Mouse (Mus musculus) embryonic facial prominence, embryonic 12.5 days (tissue): ENCODE results near the gene Znfx1. TPM values are rescaled to one million over a fixed set of nuclear protein-coding genes. Genes with fewer than 3 reads are reported as not detected.

Experiments used
- ATAC-seq: fragments of 200-750 bp; cut with Nextera tagmentation; 2 replicates; pipeline ENCODE4 v1.8.0; 2017; ENCODE audit not compliant: insufficient number of reproducible peaks, insufficient read depth, low FRiP score, low TSS enrichment
- H3K27ac ChIP-seq: fragments of 300-500 bp; sonication (generic); 2 replicates; pipeline ENCODE4 v1.5.1; 2016; ENCODE audit warnings: mild to moderate bottlenecking
- H3K27me3 ChIP-seq: fragments of 300-500 bp; sonication (generic); 2 replicates; pipeline ENCODE4 v1.6.1; 2016; ENCODE audit warnings: mild to moderate bottlenecking, moderate library complexity
- H3K36me3 ChIP-seq: fragments of 300-500 bp; sonication (generic); 2 replicates; pipeline ENCODE4 v1.6.1; 2016; ENCODE audit warnings: mild to moderate bottlenecking
- H3K4me1 ChIP-seq: fragments of 300-500 bp; sonication (generic); 2 replicates; pipeline ENCODE4 v1.6.1; 2016
- H3K4me2 ChIP-seq: fragments of 300-500 bp; sonication (generic); replicated peaks from 2 replicates; pipeline ENCODE4 v1.6.1; 2016; ENCODE audit warnings: mild to moderate bottlenecking, moderate library complexity
- H3K4me3 ChIP-seq: fragments of 300-500 bp; sonication (generic); 2 replicates; pipeline ENCODE4 v1.5.1; 2016; ENCODE audit warnings: mild to moderate bottlenecking
- H3K9ac ChIP-seq: fragments of 300-500 bp; sonication (generic); 2 replicates; pipeline ENCODE4 v1.6.1; 2016; ENCODE audit warnings: mild to moderate bottlenecking, moderate library complexity
- H3K9me3 ChIP-seq: fragments of 300-500 bp; sonication (generic); 2 replicates; pipeline ENCODE4 v1.6.1; 2016; ENCODE audit warnings: mild to moderate bottlenecking, moderate library complexity
- WGBS: fragments of 180-500 bp; shearing (Covaris S2); methylation state at CpG from one replicate; pipeline ENCODE4 v1.1.7; 2016; 5-methylcytosine and 5-hydroxymethylcytosine counted together
- polyA plus RNA-seq: library from polyadenylated mRNA; unstranded; fragments of >200 nt; fragmentation: Nextera tagmentation; extraction: Ambion mirVana; gene quantifications from 2 replicates; pipeline ENCODE4 v1.2.1, GENCODE M21; 2016

The Znfx1 gene
- polyA plus RNA-seq, 1 experiment from 2014 or later: 7.6 TPM

DNA sequence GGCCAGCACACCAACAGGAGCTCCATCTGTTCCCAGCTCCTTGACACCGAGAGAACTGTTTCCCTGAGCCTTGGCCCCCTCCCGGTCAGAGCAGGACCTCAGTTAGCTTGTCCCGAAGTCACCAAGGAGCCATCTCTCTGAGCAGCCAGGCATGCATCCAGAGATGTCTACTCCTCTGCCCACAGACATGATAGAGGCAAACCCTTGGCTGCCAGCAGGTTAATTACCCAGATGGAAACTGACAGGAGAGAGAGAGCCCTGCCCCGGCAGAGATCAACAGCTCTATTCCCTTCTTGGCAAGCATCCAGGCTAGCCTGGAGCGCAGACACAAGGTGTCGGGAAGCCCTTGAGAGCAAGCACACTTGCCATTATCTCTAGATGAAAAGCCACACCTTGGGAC lies 7.5 kb upstream of the Znfx1 start:
- H3K4me3 ChIP-seq: no peak overlapping the region
- WGBS: 78% methylated on average over 6 of the region's 6 CpGs
- no peaks in the 10 kb centered on the region for H3K9me3 ChIP-seq
- H3K4me1 ChIP-seq: peaks cover 7% of the 10 kb centered on the region; the same call in 1 of the 2 replicates
- H3K27ac ChIP-seq: no peak overlapping the region
- no peaks in the 10 kb centered on the region for H3K27me3 ChIP-seq
- no peak overlapping the region for H3K4me2 ChIP-seq
- no peak for ATAC-seq
- H3K36me3 ChIP-seq: peaks cover 12% of the 10 kb centered on the region
- H3K9ac ChIP-seq: no peak overlapping the region

DNA sequence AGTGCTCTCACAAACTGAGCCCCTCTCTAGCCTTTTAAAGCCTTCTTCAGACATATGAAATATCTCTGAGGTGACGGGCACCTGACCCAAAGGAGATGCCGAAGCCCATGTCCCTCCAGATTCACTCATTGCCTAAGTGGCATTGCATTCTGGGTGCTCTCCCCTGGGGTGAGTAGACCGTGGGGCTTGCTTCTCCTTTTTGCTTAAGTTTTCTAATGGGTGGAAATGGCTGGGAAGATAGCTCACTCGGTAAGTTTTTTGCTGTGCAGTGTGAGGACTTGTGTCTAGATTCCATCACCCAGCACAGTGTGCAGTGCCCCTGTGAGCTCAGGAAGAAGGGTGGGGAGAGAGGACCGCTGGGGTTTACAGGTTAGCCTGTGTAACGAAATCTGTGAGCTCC lies 4.8 kb upstream of the Znfx1 start:
- Histone ChIP-seq H3K36me3 (peaks cover 21% of the 10 kb centered on the region), H3K27ac (0 out of 2 replicates have a peak overlapping the region, but pooled peaks have one; percentile 23), H3K9me3 (no peaks in the 10 kb centered on the region), H3K4me3 (no peak overlapping the region), H3K9ac (no peak overlapping the region), H3K4me1 (peaks cover 16% of the 10 kb centered on the region), H3K27me3 (no peaks in the 10 kb centered on the region), H3K4me2 (no peak overlapping the region)
- WGBS: 56% methylated on average over 6 of the region's 6 CpGs
- no peak for ATAC-seq

DNA sequence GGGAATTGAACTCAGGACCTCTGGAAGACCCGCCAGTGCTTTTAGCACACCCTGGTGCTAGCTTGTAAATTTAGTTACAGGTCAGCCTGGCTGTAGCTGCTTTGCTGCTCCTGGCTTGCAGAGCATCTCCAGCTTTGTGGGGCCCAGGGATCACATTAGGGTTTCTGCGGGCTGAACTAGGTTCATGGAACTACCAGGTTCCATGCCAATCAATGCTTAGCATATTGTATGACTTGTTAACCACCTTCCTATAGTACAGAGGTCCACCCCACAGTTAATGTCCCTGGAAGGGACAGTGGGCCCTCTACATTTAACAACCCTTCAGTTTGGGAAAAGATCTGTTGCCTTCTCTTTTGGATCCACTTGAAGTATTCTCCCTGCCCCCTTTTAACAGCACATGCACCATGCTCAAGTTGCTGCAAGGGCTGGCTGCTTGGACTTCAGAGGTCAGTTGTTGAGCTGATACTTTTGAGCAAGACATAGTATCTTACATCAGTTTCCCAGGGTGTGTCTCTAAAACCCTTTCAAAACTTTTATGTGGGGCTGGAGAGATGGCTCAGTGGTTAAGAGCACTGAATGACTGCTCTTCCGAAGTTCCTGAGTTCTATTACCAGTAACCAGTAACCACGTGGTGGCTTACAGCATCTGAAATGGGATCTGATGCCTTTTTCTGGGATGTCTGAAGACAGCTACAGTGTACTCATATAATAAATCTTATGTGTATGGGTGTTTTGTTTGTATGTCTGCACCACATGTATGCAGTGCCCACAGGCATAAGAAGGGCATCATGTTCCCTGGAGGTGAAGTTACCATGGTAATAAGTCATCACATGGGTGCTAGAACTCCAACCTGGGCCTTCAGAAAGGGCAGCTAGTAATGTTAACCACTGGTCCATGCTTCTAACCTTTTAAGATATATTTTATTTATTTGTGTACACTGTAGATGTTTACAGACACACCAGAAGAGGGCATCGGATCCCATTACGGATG lies 4.0 kb upstream of the Znfx1 start:
- peaks cover 17% of the 10 kb centered on the region for H3K4me1 ChIP-seq
- ATAC-seq: no peak
- no peaks in the 10 kb centered on the region for H3K9me3 ChIP-seq
- no peaks in the 10 kb centered on the region for H3K27me3 ChIP-seq
- H3K4me3 ChIP-seq: no peak overlapping the region
- WGBS: 33% methylated on average over 6 of the region's 6 CpGs
- H3K27ac ChIP-seq: no peak overlapping the region
- no peak overlapping the region for H3K9ac ChIP-seq
- peaks cover 21% of the 10 kb centered on the region for H3K36me3 ChIP-seq
- no peak overlapping the region for H3K4me2 ChIP-seq

DNA sequence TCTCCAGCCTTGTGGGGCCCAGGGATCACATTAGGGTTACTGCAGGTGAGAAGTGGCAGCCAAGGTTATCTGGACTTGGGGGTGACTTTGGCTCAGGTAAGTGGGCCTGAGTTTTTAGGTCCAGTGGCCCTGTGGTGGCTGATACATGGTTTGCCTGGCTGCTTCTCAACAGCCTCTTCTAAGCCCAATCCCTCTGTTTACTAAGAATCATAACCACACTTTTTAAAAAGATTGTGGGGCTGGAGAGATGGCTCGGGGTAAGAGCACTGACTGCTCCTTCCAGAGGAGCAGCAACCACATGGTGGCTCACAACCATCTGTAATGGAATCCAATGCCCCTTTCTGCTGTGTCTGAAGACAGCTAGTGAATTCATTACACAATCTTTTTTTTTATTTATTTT lies 3.2 kb upstream of the Znfx1 start:
- Histone ChIP-seq H3K9ac (no peak overlapping the region), H3K27ac (peak overlapping the region; percentile 64; the same call in 1 of the 2 replicates), H3K36me3 (peaks cover 21% of the 10 kb centered on the region), H3K4me1 (peaks cover 24% of the 10 kb centered on the region), H3K9me3 (no peaks in the 10 kb centered on the region), H3K4me3 (no peak overlapping the region), H3K4me2 (no peak overlapping the region), H3K27me3 (no peaks in the 10 kb centered on the region)
- no peak for ATAC-seq
- 45% methylated on average over 1 of the region's 1 CpGs for WGBS

DNA sequence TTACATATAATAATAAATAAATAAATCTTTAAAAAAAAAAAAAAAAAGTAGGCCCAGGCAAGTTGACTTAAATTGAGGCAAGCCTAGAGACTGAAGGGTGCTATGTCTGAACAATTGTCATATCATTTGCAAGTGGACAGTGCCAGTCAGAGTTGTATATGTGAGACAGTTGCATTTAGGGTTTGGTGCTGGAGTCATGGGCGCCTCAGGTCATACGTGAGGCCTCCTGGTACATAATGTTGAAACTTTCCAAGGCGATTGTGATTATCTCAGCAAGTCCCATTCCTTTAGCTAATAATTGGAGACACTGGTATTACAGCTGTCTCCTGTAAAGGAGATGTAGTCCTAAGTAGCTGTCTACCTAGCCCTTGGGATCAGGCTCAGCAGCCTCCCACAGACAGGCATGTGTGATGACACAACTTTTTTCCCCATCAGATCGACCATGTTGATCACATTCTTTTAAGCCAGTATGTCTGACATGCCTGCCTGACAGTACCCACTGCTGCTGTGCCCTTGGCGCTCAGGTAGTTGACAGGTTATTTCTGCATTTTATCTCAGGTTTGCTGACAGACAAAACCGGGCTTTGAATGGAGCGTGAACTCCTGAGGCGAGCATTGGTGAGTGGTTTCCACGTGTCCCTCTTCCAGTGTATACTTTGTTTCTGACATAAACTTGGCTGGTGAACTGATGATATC lies 1.9 kb upstream of the Znfx1 start:
- no peaks in the 10 kb centered on the region for H3K27me3 ChIP-seq
- 27% methylated on average over 9 of the region's 9 CpGs for WGBS
- H3K4me1 ChIP-seq: peaks cover 28% of the 10 kb centered on the region
- no peaks in the 10 kb centered on the region for H3K9me3 ChIP-seq
- no peak for ATAC-seq
- peak overlapping the region; percentile 79 for H3K4me2 ChIP-seq
- H3K36me3 ChIP-seq: peaks cover 22% of the 10 kb centered on the region
- peak overlapping the region; percentile 64 for H3K27ac ChIP-seq
- H3K4me3 ChIP-seq: peak overlapping the region; percentile 86
- peak overlapping the region; percentile 89 for H3K9ac ChIP-seq

DNA sequence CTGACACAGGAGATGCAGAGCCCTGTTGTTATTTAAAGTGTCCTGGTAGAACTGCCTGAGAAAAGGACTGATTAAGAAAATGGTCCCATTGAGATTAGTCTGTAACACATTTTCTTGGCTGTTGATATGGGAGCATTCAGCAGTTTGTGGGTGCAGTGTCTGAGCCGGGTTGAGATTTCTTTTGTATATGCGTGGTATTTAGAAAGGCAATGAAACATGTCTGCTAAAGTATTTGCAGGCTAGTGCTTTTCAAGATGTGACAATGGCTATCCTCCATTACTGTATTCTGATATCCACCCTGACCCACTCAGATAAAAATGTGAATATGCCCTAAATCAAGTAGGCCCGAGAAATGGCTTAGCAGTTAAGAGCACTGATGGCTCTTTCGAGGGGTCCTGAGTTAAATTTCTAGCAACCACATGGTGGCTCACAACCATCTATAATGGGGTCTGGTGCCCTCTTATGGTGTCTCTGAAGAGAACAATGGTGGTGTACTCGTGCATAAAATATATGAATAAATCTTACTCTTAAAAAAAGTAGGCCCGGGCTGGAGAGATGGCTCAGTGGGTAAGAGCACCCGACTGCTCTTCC lies 1.2 kb upstream of the Znfx1 start:
- 2% methylated on average over 7 of the region's 7 CpGs for WGBS
- peaks cover 33% of the 10 kb centered on the region for H3K4me1 ChIP-seq
- peak overlapping the region; percentile 79 for H3K4me2 ChIP-seq
- H3K4me3 ChIP-seq: peak overlapping the region; percentile 86
- no peaks in the 10 kb centered on the region for H3K27me3 ChIP-seq
- peak overlapping the region; percentile 89 for H3K9ac ChIP-seq
- peak overlapping the region; percentile 86 for H3K27ac ChIP-seq
- H3K36me3 ChIP-seq: peaks cover 28% of the 10 kb centered on the region
- no peaks in the 10 kb centered on the region for H3K9me3 ChIP-seq
- ATAC-seq: no peak

DNA sequence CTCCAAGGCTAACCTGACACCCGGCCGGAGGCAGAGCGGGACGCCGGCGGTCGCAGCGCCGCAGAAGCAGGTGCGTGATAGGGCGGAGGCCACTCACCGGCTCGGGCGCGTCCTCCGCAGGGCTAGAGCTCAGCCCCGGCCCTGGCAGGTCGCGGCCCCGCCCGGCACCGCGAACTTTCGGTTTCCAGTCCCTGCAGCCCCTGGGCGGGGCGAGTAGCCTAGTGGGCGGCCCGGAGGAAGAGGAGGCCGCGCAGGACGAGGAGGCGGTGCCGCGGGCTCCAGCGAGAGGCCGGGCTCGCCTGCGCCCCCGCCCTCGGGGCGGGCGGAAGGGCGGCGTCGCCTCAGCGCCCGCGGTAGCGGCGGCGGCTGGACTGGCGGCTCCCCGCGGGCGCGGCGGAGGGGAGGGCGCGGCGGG lies 311 bp downstream of the Znfx1 start:
- under 1% methylated on average over 48 of the region's 60 CpGs for WGBS
- peak; percentile 82 for ATAC-seq
- Histone ChIP-seq H3K9me3 (no peaks in the 10 kb centered on the region), H3K4me2 (peak overlapping the region; percentile 79), H3K27me3 (no peaks in the 10 kb centered on the region), H3K4me3 (peak overlapping the region; percentile 86), H3K36me3 (peaks cover 31% of the 10 kb centered on the region), H3K4me1 (peaks cover 33% of the 10 kb centered on the region), H3K9ac (peak overlapping the region; percentile 89), H3K27ac (peak overlapping the region; percentile 91)

DNA sequence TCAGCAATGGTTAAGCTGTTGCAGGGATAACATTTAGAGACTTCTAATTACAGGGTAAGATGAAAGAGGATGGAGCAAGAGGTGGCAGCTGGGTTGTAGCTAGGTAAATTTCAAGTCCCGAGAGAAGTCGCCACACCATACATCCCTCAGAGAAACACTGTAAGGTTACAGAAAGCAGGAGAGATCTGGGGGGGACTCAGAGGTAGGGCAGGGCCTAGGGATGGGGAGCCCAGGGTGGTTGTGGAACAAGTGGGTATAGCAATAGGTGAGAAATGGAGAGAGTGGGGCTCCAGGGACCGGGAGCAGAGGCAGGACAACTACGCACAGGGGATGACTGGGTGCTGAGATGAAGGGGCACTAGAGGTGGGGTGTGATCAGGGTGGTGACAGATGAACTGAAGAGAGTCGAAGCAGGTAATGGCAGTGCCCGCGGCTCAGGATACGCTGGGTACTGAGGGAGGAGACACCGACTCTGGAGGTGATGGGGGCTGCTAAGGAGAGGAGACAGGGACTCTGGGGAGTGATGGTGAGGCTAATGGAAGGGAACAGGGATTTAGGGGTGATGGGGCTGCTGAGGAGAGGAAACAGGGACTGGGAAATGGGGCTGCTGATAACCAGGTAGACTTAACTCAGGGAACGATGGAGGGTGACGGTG lies 1.3 kb downstream of the Znfx1 start:
- Histone ChIP-seq H3K4me2 (peak overlapping the region; percentile 79), H3K27ac (no peak overlapping the region), H3K9ac (peak overlapping the region; percentile 89), H3K9me3 (no peaks in the 10 kb centered on the region), H3K4me1 (peaks cover 33% of the 10 kb centered on the region), H3K36me3 (peaks cover 40% of the 10 kb centered on the region), H3K4me3 (peak overlapping the region; percentile 86), H3K27me3 (no peaks in the 10 kb centered on the region)
- no peak for ATAC-seq
- WGBS: 27% methylated on average over 11 of the region's 11 CpGs

DNA sequence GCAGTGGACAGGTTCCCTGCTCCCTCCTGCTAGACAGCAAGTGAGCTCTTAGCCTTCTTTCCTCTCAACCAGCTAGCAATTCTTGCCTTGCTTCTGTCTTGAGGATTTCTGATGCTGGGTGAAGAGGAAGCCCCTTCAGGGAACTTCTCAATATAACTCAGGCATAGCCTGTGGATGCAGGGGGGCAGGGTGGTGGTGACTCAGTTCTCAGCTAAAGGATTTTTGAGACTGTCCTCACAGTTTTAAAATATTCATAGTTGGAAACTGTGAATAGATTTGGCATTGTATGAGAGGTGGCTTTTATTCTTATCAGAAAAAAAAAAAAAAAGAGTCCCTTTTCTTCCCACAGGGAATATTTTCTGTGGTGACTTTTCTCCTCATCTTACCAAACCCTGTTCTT lies 2.1 kb downstream of the Znfx1 start:
- Histone ChIP-seq H3K9ac (peak overlapping the region; percentile 43), H3K4me2 (0 out of 2 replicates have a peak overlapping the region, but pooled peaks have one; percentile 1), H3K27me3 (no peaks in the 10 kb centered on the region), H3K4me1 (peaks cover 30% of the 10 kb centered on the region), H3K4me3 (no peak overlapping the region), H3K9me3 (no peaks in the 10 kb centered on the region), H3K36me3 (peaks cover 40% of the 10 kb centered on the region), H3K27ac (no peak overlapping the region)
- ATAC-seq: no peak

DNA sequence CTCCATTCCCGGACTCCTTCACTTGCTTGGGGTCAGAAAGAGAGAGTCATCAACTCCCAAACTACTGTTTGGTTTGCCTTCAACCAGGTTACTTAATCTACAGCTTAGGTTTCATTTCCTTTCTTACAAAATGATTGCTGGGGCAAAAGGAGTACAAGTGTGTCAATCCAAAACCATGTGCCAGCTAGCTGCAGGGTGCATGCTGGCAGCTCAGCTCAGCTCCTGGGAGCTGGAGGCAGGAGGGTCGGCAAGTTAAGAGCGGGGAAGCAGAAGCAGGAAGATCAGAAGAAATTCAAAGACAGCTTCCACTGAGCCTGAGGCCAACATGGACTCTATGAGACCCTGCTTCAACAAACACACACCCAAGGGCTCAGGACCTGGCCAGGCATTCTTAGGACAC lies 2.5 kb downstream of the Znfx1 start:
- ATAC-seq: no peak
- H3K4me3 ChIP-seq: no peak overlapping the region
- peaks cover 26% of the 10 kb centered on the region for H3K4me1 ChIP-seq
- H3K9me3 ChIP-seq: no peaks in the 10 kb centered on the region
- H3K27ac ChIP-seq: no peak overlapping the region
- H3K4me2 ChIP-seq: 0 out of 2 replicates have a peak overlapping the region, but pooled peaks have one; percentile 1
- no peaks in the 10 kb centered on the region for H3K27me3 ChIP-seq
- H3K36me3 ChIP-seq: peaks cover 40% of the 10 kb centered on the region
- H3K9ac ChIP-seq: peak overlapping the region; percentile 43
- 61% methylated on average over 3 of the region's 3 CpGs for WGBS

DNA sequence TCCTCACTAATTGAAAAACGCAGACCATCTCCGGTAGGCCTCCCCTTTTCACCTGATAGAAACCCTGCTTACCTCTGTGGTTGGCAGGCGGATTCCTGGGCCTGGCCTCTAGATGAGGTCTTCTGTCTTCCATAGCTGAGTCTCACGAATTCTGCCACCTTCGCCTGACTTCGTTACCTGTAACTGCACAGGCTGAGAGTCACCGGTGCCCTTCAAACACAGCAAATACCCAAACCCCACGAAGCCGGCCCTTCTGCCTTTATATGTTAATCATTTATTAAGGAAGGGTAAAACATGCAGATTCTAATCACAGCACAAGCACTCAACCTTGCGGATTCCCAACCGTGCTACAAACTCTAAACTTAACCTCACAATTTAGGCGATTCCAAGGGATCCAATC lies 2.9 kb downstream of the Znfx1 start:
- WGBS: 71% methylated on average over 12 of the region's 12 CpGs
- Histone ChIP-seq H3K27ac (no peak overlapping the region), H3K4me3 (no peak overlapping the region), H3K9ac (no peak overlapping the region), H3K4me2 (no peak overlapping the region), H3K27me3 (no peaks in the 10 kb centered on the region), H3K9me3 (no peaks in the 10 kb centered on the region), H3K36me3 (peaks cover 40% of the 10 kb centered on the region), H3K4me1 (peaks cover 22% of the 10 kb centered on the region)
- ATAC-seq: no peak
